Mouse (Mus musculus) E14TG2a.4 (cell line): Measurements from ENCODE around the gene Phf20.

Experiments
- CTCF ChIP-seq: conservative IDR thresholded peaks from 2 replicates; pipeline ENCODE4 v1.5.1; 2014; ENCODE audit warnings: low read length
- POU5F1 ChIP-seq: IDR thresholded peaks from 2 replicates; pipeline ENCODE4 v1.6.1; 2014; ENCODE audit warnings: low read length, borderline replicate concordance

DNA sequence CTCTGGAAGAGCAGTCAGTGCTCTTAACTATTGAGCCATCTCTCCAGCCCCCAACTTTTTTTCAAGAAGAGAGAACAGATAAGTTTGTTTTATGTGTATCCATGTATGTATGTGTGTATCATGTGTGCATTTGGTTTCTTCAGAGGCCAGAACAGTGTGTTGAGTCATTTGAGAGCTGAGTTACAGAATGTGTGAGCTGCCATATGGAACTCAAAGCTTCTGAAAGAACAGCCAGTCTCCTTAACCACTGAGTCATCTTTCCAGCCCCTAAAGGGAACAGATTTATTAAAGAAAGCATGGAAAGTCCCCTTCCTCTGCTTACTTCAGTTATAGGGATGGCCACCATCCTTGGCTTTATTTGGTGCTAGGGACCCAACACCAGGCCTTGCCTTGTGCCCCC is 25.8 kb downstream of the Phf20 start:
- TF ChIP-seq CTCF: no peak
- no peak for TF ChIP-seq POU5F1
